Mouse (Mus musculus): Measurements from ENCODE around the gene Tom1.

DNA sequence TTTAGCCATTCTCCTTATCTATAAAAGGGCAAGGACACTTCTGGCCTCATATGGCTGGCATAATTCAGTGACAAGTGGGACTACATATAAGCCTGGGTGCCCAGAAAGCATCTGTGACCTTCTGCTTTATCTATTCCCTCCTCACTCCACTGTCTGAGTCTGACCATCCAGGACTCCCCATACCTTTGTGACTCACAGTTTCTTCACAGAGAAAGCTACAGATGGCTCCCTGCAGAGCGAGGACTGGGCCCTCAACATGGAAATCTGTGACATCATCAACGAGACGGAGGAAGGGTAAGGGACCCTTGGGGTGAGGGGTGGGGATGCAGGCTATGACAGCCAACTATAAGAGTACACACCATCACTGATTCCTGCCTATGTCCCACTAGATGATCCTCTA lies 14.3 kb downstream of the Tom1 start:
- no peak for TF ChIP-seq CTCF (conservative IDR thresholded peaks at IDR 0.05; ENCODE audit: low read length)
- no peak for TF ChIP-seq NANOG (IDR thresholded peaks at IDR 0.05; ENCODE audit: borderline replicate concordance, low read length)
- no peak for TF ChIP-seq POU5F1 (IDR thresholded peaks at IDR 0.05; ENCODE audit: borderline replicate concordance, low read length)

All from E14TG2a.4 (cell line).